Mouse (Mus musculus): ENCODE measurements around the gene Gabarap. TPM values are rescaled to one million over a fixed set of nuclear protein-coding genes. Genes with fewer than 3 reads are reported as not detected.

The Gabarap gene
- total and polyA plus RNA-seq, 3 experiments: 189 to 352 (median 213) TPM

- Histone ChIP-seq H3K79me2 (replicated peaks; ENCODE audit: control insufficient read depth, extremely low read depth, insufficient read depth, poor library complexity, severe bottlenecking) (no peaks in the 10 kb centered on the region), H3K27me3 (replicated peaks) (peaks cover 3% of the 10 kb centered on the region), H3K4me1 (ENCODE audit: control insufficient read depth in 1 of 2, insufficient read depth in 2 of 2) (peaks cover 22 to 43% of the 10 kb centered on the region in 2 experiments), H3K9me3 (replicated peaks; ENCODE audit: low read length) (no peaks in the 10 kb centered on the region), H3K27ac (ENCODE audit: insufficient read depth, low read depth) (no peak overlapping the region), H3K9ac (ENCODE audit: insufficient read depth, low read depth) (no peak overlapping the region), H3K4me2 (ENCODE audit: insufficient read depth, low read depth, poor library complexity, severe bottlenecking) (no peak overlapping the region), H3K4me3 (replicated peaks in 1 of 3; ENCODE audit: low read depth in 2 of 3, low read length in 2 of 3, poor library complexity in 1 of 3) (no peak overlapping the region), H3K36me3 (replicated peaks in 1 of 2; ENCODE audit: control insufficient read depth in 1 of 2, insufficient read depth in 1 of 2, low read length in 1 of 2) (peaks cover 18 to 22% of the 10 kb centered on the region in 2 experiments)
- DNase-seq (ENCODE audit: extremely low read depth): no peak
- no peak for TF ChIP-seq ZMIZ1 (IDR thresholded peaks at IDR 0.05; ENCODE audit: low read depth, low read length)
- no peak for TF ChIP-seq E2F4 (IDR thresholded peaks at IDR 0.05; ENCODE audit: insufficient replicate concordance, low read depth, low read length)
- TF ChIP-seq NELFE (IDR thresholded peaks at IDR 0.05; ENCODE audit: low read depth, low read length): no peak
- no peak for TF ChIP-seq RCOR1 (conservative IDR thresholded peaks at IDR 0.05; ENCODE audit: low read depth, low read length)
- TF ChIP-seq IRF4 (IDR thresholded peaks at IDR 0.05; ENCODE audit: low read depth, low read length): no peak
- no peak for TF ChIP-seq USF2 (conservative IDR thresholded peaks at IDR 0.05; ENCODE audit: low read depth, low read length)
- TF ChIP-seq PAX5 (IDR thresholded peaks at IDR 0.05; ENCODE audit: low read length): no peak
- TF ChIP-seq MAX (IDR thresholded peaks at IDR 0.05; ENCODE audit: low read length): no peak
- TF ChIP-seq MEF2A (IDR thresholded peaks at IDR 0.05; ENCODE audit: borderline replicate concordance, low read depth, low read length): no peak
- no peak for TF ChIP-seq POLR2A (IDR thresholded peaks at IDR 0.05; ENCODE audit: low read depth, low read length)
- TF ChIP-seq ZC3H11A (IDR thresholded peaks at IDR 0.05; ENCODE audit: low read depth, low read length): no peak
- no peak for TF ChIP-seq CHD1 (IDR thresholded peaks at IDR 0.05; ENCODE audit: low read depth, low read length)
- no peak for TF ChIP-seq ZKSCAN1 (IDR thresholded peaks at IDR 0.05; ENCODE audit: borderline replicate concordance, low read depth, low read length)
- no peak for TF ChIP-seq MYC (IDR thresholded peaks at IDR 0.05; ENCODE audit: low read depth, low read length)
- TF ChIP-seq EP300 (IDR thresholded peaks at IDR 0.05; ENCODE audit: low read length): no peak
- TF ChIP-seq JUND (conservative IDR thresholded peaks at IDR 0.05; ENCODE audit: low read depth, low read length): no peak
- TF ChIP-seq CHD2 (IDR thresholded peaks at IDR 0.05; ENCODE audit: low read length): no peak
- dilution Hi-C loops (cut with MboI; ENCODE audit: extremely low pct_ligation_motif_present, extremely low pct_unique_long_range_greater_than_20kb, low sequenced_read_pairs): no loop called here
- in situ Hi-C loops (cut with MboI; ENCODE audit: low pct_ligation_motif_present, low pct_unique_long_range_greater_than_20kb, low sequenced_read_pairs): loop anchor here (25.0 kb wide), 1 partner anchor 930 kb away; the partner anchor contains the start of genes Per1 and Vamp2
Measured at GRCm38 (mm10) chr11:70017199-70017767, 26.3 kb downstream of the Gabarap start.

GRCm38 (mm10) chr11:70018131-70018990, 27.4 kb downstream of the Gabarap start:
- peaks cover 7 to 12% of the 10 kb centered on the region in 2 experiments for H3K36me3 ChIP-seq (replicated peaks in 1 of 2; ENCODE audit: control insufficient read depth in 1 of 2, insufficient read depth in 1 of 2, low read length in 1 of 2)
- H3K27ac ChIP-seq (ENCODE audit: insufficient read depth, low read depth): no peak overlapping the region
- TF ChIP-seq HCFC1 (IDR thresholded peaks at IDR 0.05; ENCODE audit: low read depth, low read length) (no peak), CHD2 (IDR thresholded peaks at IDR 0.05; ENCODE audit: low read length) (peak; percentile 32; the same call in 1 of the 2 replicates)
- H3K9ac ChIP-seq (ENCODE audit: insufficient read depth, low read depth): no peak overlapping the region
- peak overlapping the region in 1 of 3 experiments; percentile 31 for H3K4me3 ChIP-seq (replicated peaks in 1 of 3; ENCODE audit: low read depth in 2 of 3, low read length in 2 of 3, poor library complexity in 1 of 3)
- H3K4me1 ChIP-seq (ENCODE audit: control insufficient read depth in 1 of 2, insufficient read depth in 2 of 2): peaks cover 20 to 43% of the 10 kb centered on the region in 2 experiments
- H3K9me3 ChIP-seq (replicated peaks; ENCODE audit: low read length): no peaks in the 10 kb centered on the region
- H3K27me3 ChIP-seq (replicated peaks): peaks cover 6% of the 10 kb centered on the region
- H3K79me2 ChIP-seq (replicated peaks; ENCODE audit: control insufficient read depth, extremely low read depth, insufficient read depth, poor library complexity, severe bottlenecking): no peaks in the 10 kb centered on the region
- dilution Hi-C loops (cut with MboI; ENCODE audit: extremely low pct_ligation_motif_present, extremely low pct_unique_long_range_greater_than_20kb, low sequenced_read_pairs) (no loop called here), in situ Hi-C loops (cut with MboI; ENCODE audit: low pct_ligation_motif_present, low pct_unique_long_range_greater_than_20kb, low sequenced_read_pairs) (loop anchor here (25.0 kb wide), 1 partner anchor 931 kb away; the partner anchor contains the start of genes Per1 and Vamp2)
- DNase-seq (ENCODE audit: extremely low read depth): no peak
- peak overlapping the region; percentile 19; the same call in 1 of the 2 replicates for H3K4me2 ChIP-seq (ENCODE audit: insufficient read depth, low read depth, poor library complexity, severe bottlenecking)
